Mouse (Mus musculus) CD8-positive naive resting alpha-beta T cell, adult 57 days (primary cell): ENCODE results near the gene Ifit2. TPM values are rescaled to one million over a fixed set of nuclear protein-coding genes. Genes with fewer than 3 reads are reported as not detected.

Experiments
- total RNA-seq: library from RNA; stranded (reverse); gene quantifications from one replicate; pipeline ENCODE4 v1.2.4, GENCODE M21; 2023

Ifit2 gene
- total RNA-seq: 12.0 TPM

GRCm38 (mm10) chr19:34550534-34551223, at the start of gene Ifit2:
Ifit2 (plus strand) TSS chr19:34550694.

GRCm38 (mm10) chr19:34526941-34527682, 23.4 kb upstream of the Ifit2 start, which contains the start of gene Lipa:
Lipa (minus strand) TSS chr19:34527474.

GRCm38 (mm10) chr19:34583126-34583766, 32.8 kb downstream of the Ifit2 start, which contains the start of gene Ifit3:
Ifit3 (plus strand) TSS chr19:34583531.

GRCm38 (mm10) chr19:34601888-34602287, 51.4 kb downstream of the Ifit2 start, which contains the start of gene Ifit1bl1:
Ifit1bl1 (minus strand) TSS chr19:34601956.

GRCm38 (mm10) chr19:34607237-34608051, 57.0 kb downstream of the Ifit2 start, which contains the start of gene Ifit3b:
Ifit3b (plus strand) TSS chr19:34607970.

Other genes starting within 250 kb of the Ifit2 start
- gene Ch25h, start 75.5 kb upstream of the Ifit2 start, total RNA-seq: not detected
- 60.3 TPM for gene Lipa, start 23.2 kb upstream of the Ifit2 start, total RNA-seq
- gene Ifit3, start 32.8 kb downstream of the Ifit2 start, total RNA-seq: 13.0 TPM
- gene Ifit1bl1, start 51.3 kb downstream of the Ifit2 start, total RNA-seq: 13.1 TPM
- gene Ifit3b, start 57.3 kb downstream of the Ifit2 start, total RNA-seq: 5.5 TPM
- gene Ifit1bl2, start 90.0 kb downstream of the Ifit2 start, total RNA-seq: 0.40 TPM
- gene Ifit1, start 90.2 kb downstream of the Ifit2 start, total RNA-seq: 13.0 TPM
- not detected for gene Slc16a12, start 196.6 kb downstream of the Ifit2 start, total RNA-seq